Mouse (Mus musculus) midbrain, embryonic 12.5 days (tissue): ENCODE data around the gene Spon1. TPM values are rescaled to one million over a fixed set of nuclear protein-coding genes. Genes with fewer than 3 reads are reported as not detected.

Source experiments
- ATAC-seq: fragments of 200-750 bp; cut with Nextera tagmentation; 2 replicates; pipeline ENCODE4 v1.8.0; 2017; ENCODE audit warnings: low read depth, moderate TSS enrichment, moderate library complexity; ENCODE audit not compliant: low FRiP score
- H3K27ac ChIP-seq: fragments of 300-500 bp; sonication (generic); replicated peaks from 2 replicates; pipeline ENCODE4 v1.5.1; 2016; ENCODE audit warnings: mild to moderate bottlenecking
- H3K27me3 ChIP-seq: fragments of 300-500 bp; sonication (generic); 2 replicates; pipeline ENCODE4 v1.6.1; 2016; ENCODE audit warnings: mild to moderate bottlenecking
- H3K36me3 ChIP-seq: fragments of 300-500 bp; sonication (generic); 2 replicates; pipeline ENCODE4 v1.6.1; 2016
- H3K4me1 ChIP-seq: fragments of 300-500 bp; sonication (generic); 2 replicates; pipeline ENCODE4 v1.6.1; 2016
- H3K4me2 ChIP-seq: fragments of 300-500 bp; sonication (generic); replicated peaks from 2 replicates; pipeline ENCODE4 v1.6.1; 2016; ENCODE audit warnings: mild to moderate bottlenecking, moderate library complexity
- H3K4me3 ChIP-seq: fragments of 300-500 bp; sonication (generic); 2 replicates; pipeline ENCODE4 v1.5.1; 2016; ENCODE audit warnings: mild to moderate bottlenecking
- H3K9ac ChIP-seq: fragments of 300-500 bp; sonication (generic); replicated peaks from 2 replicates; pipeline ENCODE4 v1.6.1; 2016; ENCODE audit warnings: mild to moderate bottlenecking, moderate library complexity
- H3K9me3 ChIP-seq: fragments of 300-500 bp; sonication (generic); 2 replicates; pipeline ENCODE4 v1.6.1; 2016; ENCODE audit warnings: mild to moderate bottlenecking
- whole genome bisulfite sequencing: fragments of 180-500 bp; shearing (Covaris S2); methylation state at CpG from one replicate; pipeline ENCODE4 v1.1.7; 2016; 5-methylcytosine and 5-hydroxymethylcytosine counted together
- polyA plus RNA-seq: library from polyadenylated mRNA; unstranded; fragments of >200 nt; fragmentation: Nextera tagmentation; extraction: Ambion mirVana; gene quantifications from 2 replicates; pipeline ENCODE4 v1.2.1, GENCODE M21; 2016

Gene Spon1
- polyA plus RNA-seq, 1 experiment from 2014 or later: 57.5 TPM

DNA sequence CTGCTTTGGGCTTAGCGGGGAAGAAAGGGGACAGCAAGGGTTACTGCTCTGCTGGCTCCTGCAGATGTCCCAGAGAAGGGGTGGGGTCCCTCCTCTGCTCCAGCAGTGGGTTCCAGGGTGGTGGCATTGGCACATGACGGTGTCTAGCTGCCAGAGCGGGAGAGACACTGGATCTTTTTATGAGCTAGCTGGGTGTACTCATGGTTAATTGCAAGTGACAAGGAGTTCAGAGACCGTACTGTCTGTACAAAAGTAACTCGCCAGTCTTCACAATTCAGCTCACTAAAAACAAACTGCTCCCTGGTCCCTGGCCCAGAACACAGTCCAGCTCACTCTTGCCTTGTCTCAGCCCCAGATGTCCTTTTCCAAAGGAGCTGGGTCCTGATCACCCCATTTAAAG is 26.2 kb downstream of the Spon1 start:
- ATAC-seq: no peak
- Histone ChIP-seq H3K9me3 (no peaks in the 10 kb centered on the region), H3K27me3 (no peaks in the 10 kb centered on the region), H3K36me3 (no peaks in the 10 kb centered on the region), H3K27ac (no peak overlapping the region), H3K4me2 (no peak overlapping the region), H3K4me3 (no peak overlapping the region), H3K4me1 (no peaks in the 10 kb centered on the region), H3K9ac (no peak overlapping the region)
- 89% methylated on average over 5 of the region's 5 CpGs for WGBS

DNA sequence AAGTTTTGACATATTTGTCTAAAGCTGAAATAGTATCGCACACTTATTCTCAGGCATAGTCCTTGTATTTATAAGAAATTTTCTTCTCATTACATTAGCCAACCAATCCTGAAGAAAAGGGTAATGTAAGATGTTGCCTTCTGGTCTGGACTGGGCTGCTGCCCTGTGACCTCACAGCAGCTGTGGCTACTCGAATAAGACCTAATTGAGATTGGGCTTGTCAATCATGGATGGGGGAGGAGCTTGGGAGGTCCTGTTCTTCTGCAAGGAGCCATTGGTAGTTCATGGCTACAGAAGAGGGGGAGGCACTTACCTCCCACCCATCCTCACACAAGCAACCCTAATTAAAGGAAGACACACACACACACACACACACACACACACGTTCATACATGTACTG is 27.1 kb downstream of the Spon1 start:
- no peaks in the 10 kb centered on the region for H3K27me3 ChIP-seq
- no peak for ATAC-seq
- no peaks in the 10 kb centered on the region for H3K4me1 ChIP-seq
- H3K36me3 ChIP-seq: no peaks in the 10 kb centered on the region
- H3K4me2 ChIP-seq: no peak overlapping the region
- H3K27ac ChIP-seq: no peak overlapping the region
- H3K9me3 ChIP-seq: no peaks in the 10 kb centered on the region
- H3K4me3 ChIP-seq: no peak overlapping the region
- 79% methylated on average over 3 of the region's 3 CpGs for WGBS
- H3K9ac ChIP-seq: no peak overlapping the region

DNA sequence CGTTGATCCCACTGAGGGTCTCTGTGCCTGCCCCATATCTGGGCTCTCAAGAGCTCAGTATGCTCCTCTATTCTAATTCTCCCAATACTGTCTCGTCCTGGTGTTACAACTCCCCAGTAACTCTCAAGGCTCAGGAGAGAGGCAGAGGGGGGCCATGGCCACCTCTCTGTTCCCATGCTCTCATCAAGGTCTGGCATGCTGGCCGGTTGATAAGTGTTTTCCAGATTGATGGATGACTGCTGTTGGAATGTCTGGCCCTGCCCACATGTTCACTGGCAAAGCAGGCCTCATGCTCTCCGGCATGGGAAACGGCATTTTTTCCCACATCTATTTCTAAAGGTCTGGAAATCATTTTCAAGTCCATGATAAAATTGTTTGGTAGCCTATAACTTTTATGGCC is 29.4 kb downstream of the Spon1 start:
- H3K4me2 ChIP-seq: no peak overlapping the region
- no peak overlapping the region for H3K9ac ChIP-seq
- WGBS: 90% methylated on average over 5 of the region's 5 CpGs
- no peak overlapping the region for H3K27ac ChIP-seq
- H3K27me3 ChIP-seq: no peaks in the 10 kb centered on the region
- H3K36me3 ChIP-seq: no peaks in the 10 kb centered on the region
- no peak overlapping the region for H3K4me3 ChIP-seq
- no peaks in the 10 kb centered on the region for H3K4me1 ChIP-seq
- no peak for ATAC-seq
- no peaks in the 10 kb centered on the region for H3K9me3 ChIP-seq

DNA sequence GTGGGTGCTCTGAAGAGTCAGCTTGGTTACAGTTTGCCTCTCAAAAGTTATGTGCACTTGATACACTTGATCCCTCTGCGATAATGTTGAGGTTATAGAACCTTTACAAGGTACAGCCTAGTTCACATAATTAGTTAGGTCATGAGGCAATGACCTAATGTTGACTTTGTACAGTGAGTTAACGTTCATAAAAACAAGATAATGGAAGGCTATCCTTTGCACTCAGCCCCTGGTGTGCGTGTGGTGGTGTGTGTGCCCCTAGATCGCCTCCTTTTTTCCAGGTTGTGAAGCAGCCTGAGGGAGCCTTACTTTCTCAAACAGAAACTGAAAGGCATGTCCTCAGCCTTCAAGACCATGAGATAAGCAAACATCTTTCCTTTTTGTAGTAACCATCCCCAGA is 31.3 kb downstream of the Spon1 start:
- Histone ChIP-seq H3K4me2 (no peak overlapping the region), H3K9me3 (no peaks in the 10 kb centered on the region), H3K27ac (no peak overlapping the region), H3K36me3 (no peaks in the 10 kb centered on the region), H3K27me3 (no peaks in the 10 kb centered on the region), H3K4me3 (no peak overlapping the region), H3K9ac (no peak overlapping the region), H3K4me1 (no peaks in the 10 kb centered on the region)
- ATAC-seq: no peak
- 96% methylated on average over 4 of the region's 4 CpGs for WGBS

DNA sequence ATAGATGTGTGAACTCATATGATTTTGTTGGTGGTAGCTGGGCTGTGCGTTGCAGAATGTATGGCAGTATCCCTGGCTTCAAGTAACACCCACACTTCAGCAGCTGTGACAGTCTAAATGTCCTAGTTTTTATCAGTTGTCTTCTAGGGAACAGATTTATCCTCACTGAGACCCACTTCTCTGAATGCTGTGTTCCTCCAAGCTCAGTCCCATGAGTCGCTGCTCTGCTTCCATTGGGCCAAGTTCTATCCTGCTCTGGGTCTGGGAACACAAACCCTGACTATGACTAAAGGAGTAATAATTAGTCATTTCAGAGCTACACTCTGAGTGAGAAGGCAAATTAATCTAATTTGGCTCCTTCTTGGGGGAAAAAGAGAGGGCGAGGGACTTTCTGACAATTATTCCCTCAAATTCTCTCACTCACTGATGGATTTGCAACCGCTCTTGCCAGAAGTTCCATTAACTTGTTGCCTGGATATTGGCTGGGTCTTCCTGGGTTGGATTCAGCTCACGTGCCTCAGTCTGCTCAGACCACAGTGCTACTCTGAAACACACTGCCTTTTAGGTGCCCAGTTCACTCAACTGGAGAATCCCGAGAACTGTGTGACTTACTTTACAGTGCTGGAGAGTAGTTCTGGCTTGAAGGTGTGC is 32.9 kb downstream of the Spon1 start:
- Histone ChIP-seq H3K36me3 (no peaks in the 10 kb centered on the region), H3K27me3 (no peaks in the 10 kb centered on the region), H3K4me3 (no peak overlapping the region), H3K9ac (no peak overlapping the region), H3K4me2 (no peak overlapping the region), H3K9me3 (no peaks in the 10 kb centered on the region), H3K27ac (no peak overlapping the region), H3K4me1 (no peaks in the 10 kb centered on the region)
- 88% methylated on average over 6 of the region's 6 CpGs for WGBS
- ATAC-seq: no peak

DNA sequence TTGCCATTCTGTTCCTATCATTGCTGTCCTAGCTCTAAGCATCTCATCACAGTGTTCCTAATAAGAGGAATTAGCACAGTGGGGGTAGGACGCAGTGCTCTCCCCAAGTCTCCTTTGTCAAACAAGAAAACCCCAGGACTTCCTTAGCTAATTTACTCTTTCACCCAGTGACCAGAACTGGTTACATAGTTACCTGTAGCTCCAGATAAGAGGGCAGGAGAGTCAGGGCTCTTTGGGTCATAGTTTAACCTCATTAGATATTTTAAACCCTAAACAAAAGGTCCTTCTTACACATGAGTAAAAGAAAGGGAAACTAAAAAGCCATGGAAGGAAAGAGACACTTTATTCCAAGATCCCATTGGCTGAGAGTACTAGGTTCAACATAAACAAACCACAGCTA is 44.0 kb downstream of the Spon1 start:
- Histone ChIP-seq H3K9ac (no peak overlapping the region), H3K36me3 (no peaks in the 10 kb centered on the region), H3K4me2 (no peak overlapping the region), H3K9me3 (no peaks in the 10 kb centered on the region), H3K4me3 (no peak overlapping the region), H3K27me3 (peaks cover 4% of the 10 kb centered on the region; the same call in 1 of the 2 replicates), H3K27ac (no peak overlapping the region), H3K4me1 (peaks cover 10% of the 10 kb centered on the region; the same call in 1 of the 2 replicates)
- 71% methylated on average over 1 of the region's 1 CpGs for WGBS
- ATAC-seq: no peak

DNA sequence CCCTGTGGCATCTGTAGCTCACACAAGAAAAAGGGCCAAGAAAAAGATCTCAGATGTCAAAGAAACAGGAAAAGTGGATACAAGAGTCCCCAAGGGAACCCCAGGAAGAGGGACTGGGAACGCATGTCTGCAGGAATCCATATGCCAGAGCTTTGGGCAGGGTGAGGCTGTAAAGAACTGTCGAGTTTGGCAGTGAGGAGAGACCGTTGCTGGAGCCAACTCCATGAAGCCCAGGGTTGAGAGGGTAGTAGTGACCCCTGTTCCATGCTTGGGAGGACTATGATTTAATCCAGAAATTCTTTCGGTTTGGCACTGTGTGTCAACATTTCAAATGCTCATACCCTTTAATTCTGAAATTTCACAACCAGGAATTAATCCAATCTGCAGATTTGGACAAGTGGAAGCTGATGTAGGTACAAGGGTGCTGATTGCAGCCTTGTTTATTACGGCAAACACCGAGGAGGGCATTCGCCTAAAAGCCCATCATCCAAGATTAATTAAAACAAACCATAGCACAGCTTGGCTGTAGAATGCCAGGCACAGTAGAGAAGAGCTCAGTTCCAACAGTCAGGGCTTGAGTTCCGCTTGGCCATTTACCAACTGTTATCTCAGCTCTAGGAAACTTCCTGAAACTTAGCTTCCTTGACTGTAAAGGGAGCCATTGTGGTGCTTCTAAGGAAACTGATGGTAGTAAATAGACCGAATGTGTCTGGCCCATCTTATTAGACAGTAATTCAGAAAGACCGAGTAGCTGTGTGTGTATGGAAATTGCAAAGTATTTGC is 45.8 kb downstream of the Spon1 start:
- Histone ChIP-seq H3K27ac (no peak overlapping the region), H3K9me3 (no peaks in the 10 kb centered on the region), H3K36me3 (no peaks in the 10 kb centered on the region), H3K9ac (no peak overlapping the region), H3K27me3 (peaks cover 20% of the 10 kb centered on the region), H3K4me3 (no peak overlapping the region), H3K4me2 (no peak overlapping the region), H3K4me1 (peaks cover 10% of the 10 kb centered on the region; the same call in 1 of the 2 replicates)
- no peak for ATAC-seq
- WGBS: 91% methylated on average over 10 of the region's 10 CpGs

DNA sequence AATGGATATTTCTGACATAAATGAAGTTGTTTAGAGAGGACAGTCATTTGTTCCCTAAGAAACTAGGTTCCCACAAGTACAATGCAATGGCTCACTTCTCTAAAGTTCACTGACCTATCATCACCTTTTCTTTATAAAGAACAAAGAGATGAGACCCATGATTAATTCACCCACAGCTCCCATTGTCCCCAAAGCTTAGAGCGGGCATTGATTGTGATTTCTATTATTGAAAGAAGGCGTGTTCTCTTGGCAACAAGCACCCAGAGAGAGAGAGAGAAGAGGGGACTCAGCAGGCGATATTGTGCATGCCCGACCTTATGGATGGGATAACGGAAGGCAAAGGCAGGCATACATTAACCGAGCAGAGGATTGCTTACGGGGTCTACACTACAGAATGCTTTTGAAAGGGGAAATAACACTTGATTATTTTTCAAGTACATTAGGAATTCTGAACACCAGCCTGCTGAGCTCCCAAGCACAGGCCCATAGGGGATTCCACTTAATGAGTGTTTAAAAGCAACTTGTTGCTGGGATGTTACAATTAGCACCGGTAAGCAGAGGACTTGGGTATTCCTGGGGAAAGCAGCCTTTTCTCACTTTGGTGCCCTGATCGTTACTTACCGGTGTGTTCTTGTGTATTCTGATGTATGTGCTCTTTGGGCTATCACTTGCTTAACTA is 48.4 kb downstream of the Spon1 start:
- WGBS: 24% methylated on average over 10 of the region's 10 CpGs
- Histone ChIP-seq H3K4me2 (no peak overlapping the region), H3K4me1 (peaks cover 14% of the 10 kb centered on the region), H3K4me3 (no peak overlapping the region), H3K9me3 (no peaks in the 10 kb centered on the region), H3K27me3 (peaks cover 28% of the 10 kb centered on the region), H3K27ac (no peak overlapping the region), H3K36me3 (no peaks in the 10 kb centered on the region), H3K9ac (no peak overlapping the region)
- no peak for ATAC-seq

DNA sequence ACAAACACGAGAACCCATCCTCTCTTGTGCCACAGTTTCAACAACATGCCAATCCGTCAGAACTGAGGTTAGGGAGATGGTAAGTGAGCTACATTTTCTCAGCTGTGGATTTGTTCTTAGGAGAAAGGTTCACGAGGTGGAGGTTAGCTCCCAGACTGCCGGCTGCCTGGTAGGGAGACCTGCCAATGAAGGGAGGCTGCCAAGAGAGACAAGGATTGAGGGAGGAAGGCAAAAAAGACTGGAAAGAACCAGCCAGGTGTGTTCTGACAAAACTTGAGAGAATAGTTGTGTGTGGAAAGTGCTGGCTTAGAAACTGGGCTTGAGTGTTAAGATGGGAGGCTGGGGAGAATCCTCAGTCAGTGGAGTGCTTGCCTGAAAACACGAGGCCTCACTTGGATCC is 49.9 kb downstream of the Spon1 start:
- ATAC-seq: no peak
- Histone ChIP-seq H3K9me3 (no peaks in the 10 kb centered on the region), H3K27me3 (peaks cover 28% of the 10 kb centered on the region), H3K4me1 (peaks cover 14% of the 10 kb centered on the region), H3K4me2 (no peak overlapping the region), H3K27ac (no peak overlapping the region), H3K9ac (no peak overlapping the region), H3K4me3 (no peak overlapping the region), H3K36me3 (no peaks in the 10 kb centered on the region)
- WGBS: 69% methylated on average over 5 of the region's 5 CpGs

DNA sequence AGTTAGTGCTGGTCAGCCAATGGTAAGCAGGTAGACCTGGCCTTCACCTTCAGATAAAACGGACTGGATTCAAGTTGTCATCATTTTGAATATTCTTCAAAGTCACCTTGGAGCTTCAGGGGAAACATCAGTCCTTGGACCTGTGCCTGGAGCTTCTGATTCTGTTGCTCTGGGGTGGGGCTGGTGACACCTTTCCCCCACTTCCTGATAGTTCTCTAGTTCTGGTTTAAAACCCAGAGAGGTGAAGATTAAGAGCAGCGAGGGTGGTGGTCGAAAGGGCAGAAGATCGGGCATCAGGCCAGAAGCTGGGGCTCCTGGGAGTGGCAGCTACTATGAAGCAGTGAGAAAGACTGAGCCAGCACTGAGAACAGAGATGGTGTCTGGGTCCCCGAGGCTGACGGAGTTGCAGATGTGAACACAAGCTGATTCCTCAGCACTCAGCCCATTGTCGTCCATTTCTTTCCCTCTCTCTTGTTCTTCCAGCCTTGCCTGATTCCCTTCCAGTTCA is 51.1 kb downstream of the Spon1 start:
- Histone ChIP-seq H3K4me2 (no peak overlapping the region), H3K4me3 (no peak overlapping the region), H3K36me3 (no peaks in the 10 kb centered on the region), H3K4me1 (peaks cover 14% of the 10 kb centered on the region), H3K27me3 (peaks cover 28% of the 10 kb centered on the region), H3K9ac (no peak overlapping the region), H3K9me3 (no peaks in the 10 kb centered on the region), H3K27ac (no peak overlapping the region)
- no peak for ATAC-seq
- WGBS: 72% methylated on average over 7 of the region's 7 CpGs

DNA sequence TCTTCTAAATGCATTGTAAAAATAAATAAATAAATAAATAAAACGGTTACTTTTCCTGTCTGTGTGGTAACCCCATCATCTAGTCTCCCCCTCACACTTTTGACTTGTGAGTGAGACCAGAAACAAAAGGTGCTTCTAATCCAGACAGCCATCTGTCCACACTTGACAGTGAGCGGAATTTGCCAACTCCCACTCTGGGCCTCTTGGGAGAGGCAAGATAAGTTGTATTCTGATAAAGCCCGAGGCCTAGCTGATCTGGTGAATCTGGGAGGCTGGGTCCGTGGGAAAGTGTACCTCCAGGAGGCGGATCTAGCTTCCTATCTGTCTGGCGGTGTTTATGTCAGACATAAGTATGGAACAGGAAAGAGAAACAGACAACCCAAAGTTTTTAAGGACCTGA is 52.3 kb downstream of the Spon1 start:
- Histone ChIP-seq H3K4me3 (no peak overlapping the region), H3K4me2 (no peak overlapping the region), H3K9me3 (no peaks in the 10 kb centered on the region), H3K4me1 (peaks cover 14% of the 10 kb centered on the region), H3K27me3 (peaks cover 31% of the 10 kb centered on the region), H3K36me3 (no peaks in the 10 kb centered on the region), H3K9ac (no peak overlapping the region), H3K27ac (no peak overlapping the region)
- ATAC-seq: no peak
- WGBS: 55% methylated on average over 6 of the region's 6 CpGs

DNA sequence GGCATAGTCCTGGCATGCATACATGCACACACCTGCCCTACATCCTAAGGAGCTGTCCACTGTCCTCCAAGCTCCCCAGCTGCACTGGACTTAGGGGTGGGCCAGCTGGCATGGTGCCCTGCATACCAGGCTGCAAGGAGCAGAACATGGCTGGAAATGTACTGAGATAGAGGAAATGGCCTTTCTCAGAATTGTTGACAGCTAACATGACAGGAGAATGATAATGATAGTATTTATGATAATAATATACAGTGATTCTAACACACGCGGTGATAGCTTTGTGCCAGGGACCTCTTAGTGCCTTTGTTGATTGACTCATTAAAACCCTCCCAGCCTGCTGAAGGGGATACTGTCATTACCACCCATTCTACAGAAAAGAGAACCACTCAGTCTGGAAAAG is 54.4 kb downstream of the Spon1 start:
- Histone ChIP-seq H3K27ac (no peak overlapping the region), H3K4me1 (peaks cover 4% of the 10 kb centered on the region; the same call in 1 of the 2 replicates), H3K9ac (no peak overlapping the region), H3K4me2 (no peak overlapping the region), H3K27me3 (peaks cover 33% of the 10 kb centered on the region), H3K9me3 (no peaks in the 10 kb centered on the region), H3K36me3 (no peaks in the 10 kb centered on the region), H3K4me3 (no peak overlapping the region)
- ATAC-seq: no peak
- 84% methylated on average over 2 of the region's 2 CpGs for WGBS
